Mouse (Mus musculus): ENCODE results near the gene Dnajc17. TPM values are rescaled to one million over a fixed set of nuclear protein-coding genes. Genes with fewer than 3 reads are reported as not detected.

Gene Dnajc17
- polyA plus RNA-seq (2017; shearing (Covaris generic)), result 10 to 100 TPM; 22.5 to 35.9 TPM

GRCm38 (mm10) chr2:119208344-119209175 lies at the start of gene Dnajc17, which contains the start of gene Zfyve19:
TSS of gene Dnajc17 (minus strand) at chr2:119208795.
TSS of gene Zfyve19 (plus strand) at chr2:119208617.

GRCm38 (mm10) chr2:119237210-119237870 lies 28.7 kb upstream of the Dnajc17 start, which contains the start of gene Spint1:
TSS of gene Spint1 (plus strand) at chr2:119237362.

DNA sequence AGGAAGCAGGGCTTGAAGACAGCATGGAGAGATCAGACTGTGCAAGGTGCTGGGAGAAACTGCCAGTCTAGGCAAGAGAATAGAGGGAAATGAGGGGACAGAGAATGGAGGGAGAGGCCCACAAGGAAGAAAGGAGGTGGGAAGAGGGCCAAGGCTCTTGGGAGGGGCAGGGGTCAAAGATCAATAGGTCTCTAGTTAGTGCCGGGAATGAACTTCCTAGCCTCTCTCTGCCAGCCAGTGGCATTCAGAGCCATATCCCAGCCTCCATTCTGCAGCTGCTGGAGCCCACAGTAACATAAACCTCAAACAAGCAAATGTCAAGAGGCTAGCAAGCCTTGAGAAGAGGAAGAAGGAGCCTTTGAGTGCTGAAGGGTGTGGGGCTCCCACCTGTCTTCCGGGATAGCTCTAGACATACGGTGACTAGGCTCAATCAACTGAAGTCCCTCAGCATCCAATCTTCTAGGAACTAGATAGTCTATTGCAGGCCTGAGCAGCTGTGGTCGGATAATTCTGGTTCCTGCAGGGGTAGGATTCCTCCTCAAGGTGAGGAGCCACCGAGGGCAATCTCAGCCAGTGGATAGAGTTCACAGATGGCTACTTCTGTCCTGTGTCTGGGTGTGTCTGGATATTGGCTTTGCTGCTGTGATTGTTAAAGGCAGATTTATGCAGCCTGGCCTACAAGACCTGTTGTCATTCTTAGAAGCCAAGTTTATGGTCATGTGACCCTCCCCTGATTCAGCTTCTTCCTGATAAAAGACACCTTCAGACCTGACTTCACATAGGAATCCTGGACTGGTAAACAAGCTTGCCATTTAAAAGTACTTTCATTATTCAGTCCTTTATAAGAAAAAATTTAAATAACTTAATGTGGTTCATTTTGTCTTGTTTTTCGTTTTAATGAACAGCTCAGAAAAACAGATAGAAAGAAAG lies 21.4 kb upstream of the Dnajc17 start, which contains the start of gene Ppp1r14d:
Gene Ppp1r14d (minus strand): TSS at position 132 of the 930 bp plus-strand sequence.

GRCm38 (mm10) chr2:119173991-119174651 lies 34.5 kb downstream of the Dnajc17 start, which contains the start of gene Gm14137:
TSS of gene Gm14137 (plus strand) at chr2:119174509.

GRCm38 (mm10) chr2:119166901-119167865 lies 41.4 kb downstream of the Dnajc17 start, which contains the start of gene Gchfr:
TSS of gene Gchfr (plus strand) at chr2:119167773.

GRCm38 (mm10) chr2:119156681-119157572 lies 51.7 kb downstream of the Dnajc17 start, which contains the start of gene Rmdn3:
TSS of gene Rmdn3 (minus strand) at chr2:119157034.

Other genes starting within 250 kb of the Dnajc17 start
- gene Ccdc32, start 179.4 kb downstream of the Dnajc17 start, polyA plus RNA-seq (2017; shearing (Covaris generic)), result 10 to 100 TPM; 20.8 to 30.6 TPM
- 1 to 10 TPM; 1.2 to 3.8 TPM for gene Rpusd2, start 174.0 kb downstream of the Dnajc17 start, polyA plus RNA-seq (2017; shearing (Covaris generic))
- gene Knl1, start 161.7 kb downstream of the Dnajc17 start, polyA plus RNA-seq (2017; shearing (Covaris generic)), result under 1 TPM; 0.52 to 0.94 TPM
- 1 to 10 TPM; 3.6 to 3.8 TPM for gene Rad51, start 96.0 kb downstream of the Dnajc17 start, polyA plus RNA-seq (2017; shearing (Covaris generic))
- 10 to 100 TPM; 22.2 to 26.8 TPM for gene Rmdn3, start 51.8 kb downstream of the Dnajc17 start, polyA plus RNA-seq (2017; shearing (Covaris generic))
- under 1 TPM; 0.34 to 0.60 TPM for gene Gchfr, start 41.0 kb downstream of the Dnajc17 start, polyA plus RNA-seq (2017; shearing (Covaris generic))
- gene Gm14137, start 34.3 kb downstream of the Dnajc17 start, polyA plus RNA-seq (2017; shearing (Covaris generic)), result under 1 TPM; 0.70 to 0.83 TPM
- gene Zfyve19, start 178 bp downstream of the Dnajc17 start, polyA plus RNA-seq (2017; shearing (Covaris generic)), result 10 to 100 TPM; 40.0 to 50.1 TPM
- gene Ppp1r14d, start 21.1 kb upstream of the Dnajc17 start, polyA plus RNA-seq (2017; shearing (Covaris generic)), result not detected
- under 1 TPM in 1 of 2 experiments, not detected in 1; 0.81 TPM for gene Spint1, start 28.6 kb upstream of the Dnajc17 start, polyA plus RNA-seq (2017; shearing (Covaris generic))
- gene Rhov, start 62.5 kb upstream of the Dnajc17 start, polyA plus RNA-seq (2017; shearing (Covaris generic)), result under 1 TPM in 1 of 2 experiments, not detected in 1; 0.78 TPM
- 10 to 100 TPM; 11.3 to 12.6 TPM for gene Vps18, start 79.9 kb upstream of the Dnajc17 start, polyA plus RNA-seq (2017; shearing (Covaris generic))
- not detected for gene Dll4, start 117.0 kb upstream of the Dnajc17 start, polyA plus RNA-seq (2017; shearing (Covaris generic))
- gene Chac1, start 142.4 kb upstream of the Dnajc17 start, polyA plus RNA-seq (2017; shearing (Covaris generic)), result 1 to 10 TPM in 1 of 2 experiments, under 1 TPM in 1; 0.29 to 1.9 TPM